Mouse (Mus musculus) G1E (cell line): Measurements from ENCODE around the gene Prkcz.

Source experiments
- CTCF ChIP-seq: IDR thresholded peaks from 2 replicates; pipeline ENCODE4 v1.5.1; 2012; ENCODE audit warnings: low read depth, low read length, inconsistent platforms, mixed read lengths
- GATA1 ChIP-seq: IDR thresholded peaks from 2 replicates; pipeline ENCODE4 v1.6.1; 2012; ENCODE audit warnings: borderline replicate concordance, low read length, inconsistent platforms, mixed read lengths
- GATA2 ChIP-seq: IDR thresholded peaks from 2 replicates; pipeline ENCODE4 v1.6.1; 2012; ENCODE audit warnings: low read depth, low read length, inconsistent platforms, borderline replicate concordance
- POLR2AphosphoS5 ChIP-seq: IDR thresholded peaks from 2 replicates; pipeline ENCODE4 v1.6.1; 2012; ENCODE audit warnings: low read depth, low read length, inconsistent platforms; ENCODE audit not compliant: insufficient replicate concordance
- TAL1 ChIP-seq: conservative IDR thresholded peaks from 2 replicates; pipeline ENCODE4 v1.6.1; 2012; ENCODE audit warnings: low read depth, low read length, inconsistent platforms, mixed read lengths

DNA sequence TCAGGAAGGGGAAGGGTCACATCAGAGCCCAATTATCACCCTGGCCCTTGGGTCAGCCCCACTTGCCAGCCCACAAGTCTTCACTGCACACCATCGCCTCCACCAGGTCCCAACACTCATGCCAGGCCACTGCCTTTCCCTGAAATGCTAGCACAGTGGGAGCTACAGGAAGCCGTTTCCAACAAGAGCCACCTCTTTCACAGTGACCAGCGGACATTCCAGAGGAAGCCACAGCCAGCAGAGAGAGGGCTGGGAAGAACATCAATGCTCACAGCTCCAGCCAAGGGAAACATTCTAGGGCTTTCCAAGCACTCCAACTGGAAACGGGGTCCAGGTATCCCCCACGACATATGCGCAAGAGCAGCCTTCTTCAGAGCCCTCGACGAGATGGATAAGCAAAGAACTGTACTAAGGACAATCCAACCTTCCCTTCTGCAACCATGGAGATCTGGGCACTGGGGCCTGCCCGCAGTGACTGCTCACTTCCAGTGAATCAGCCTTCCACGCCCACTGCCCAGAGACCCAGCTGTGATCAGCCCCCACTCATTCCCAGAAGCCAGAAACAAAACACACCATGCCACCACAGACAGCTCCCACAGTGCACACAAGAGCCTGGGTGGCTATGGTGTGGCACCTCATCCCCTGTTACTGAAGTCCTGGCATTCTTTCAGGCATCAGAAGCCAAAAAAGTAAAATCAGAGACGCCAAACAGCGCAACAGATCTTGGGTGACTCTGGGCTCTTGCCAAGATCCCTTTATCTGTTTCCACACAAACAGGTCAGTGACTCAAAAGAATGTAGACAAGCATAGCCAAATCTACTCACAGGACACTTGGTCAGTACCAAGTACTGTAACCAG is 145.2 kb downstream of the Prkcz start:
- TF ChIP-seq GATA1 (no peak), CTCF (no peak), POLR2AphosphoS5 (no peak), TAL1 (no peak), GATA2 (no peak)
